Mouse (Mus musculus): Measurements from ENCODE around the gene Fbxl3. TPM values are rescaled to one million over a fixed set of nuclear protein-coding genes. Genes with fewer than 3 reads are reported as not detected.

The Fbxl3 gene
- total RNA-seq, 2 experiments from 2014 or later: 38.3 to 40.6 TPM

GRCm38 (mm10) chr14:103037016-103037415 is 62.4 kb downstream of the Fbxl3 start:
- DNase-seq: no peak

- DNase-seq: no peak
Measured at GRCm38 (mm10) chr14:103034076-103034475, 65.3 kb downstream of the Fbxl3 start.

- no peak for DNase-seq
Measured at GRCm38 (mm10) chr14:103033271-103033823, 66.0 kb downstream of the Fbxl3 start.

Other genes with a start within 250 kb of the Fbxl3 start
- 10 to 100 TPM in 1 of 2 experiments, 1 to 10 TPM in 1; 7.6 to 11.4 TPM for gene Kctd12, start 116.9 kb downstream of the Fbxl3 start, total RNA-seq (2021)
- gene Acod1, start 52.6 kb downstream of the Fbxl3 start, total RNA-seq (2021): not detected
- gene Cln5, start 29.4 kb downstream of the Fbxl3 start, total RNA-seq (2021): 10 to 100 TPM in 1 of 2 experiments, 1 to 10 TPM in 1; 8.7 to 10.6 TPM
- gene Mycbp2, start 247.2 kb upstream of the Fbxl3 start, total RNA-seq (2021): 10 to 100 TPM; 22.7 to 24.6 TPM

Data from gastrocnemius, postnatal 25 days (tissue).